21 mouse cellular contexts compared by ENCODE assay signal in the genomic region with DNA sequence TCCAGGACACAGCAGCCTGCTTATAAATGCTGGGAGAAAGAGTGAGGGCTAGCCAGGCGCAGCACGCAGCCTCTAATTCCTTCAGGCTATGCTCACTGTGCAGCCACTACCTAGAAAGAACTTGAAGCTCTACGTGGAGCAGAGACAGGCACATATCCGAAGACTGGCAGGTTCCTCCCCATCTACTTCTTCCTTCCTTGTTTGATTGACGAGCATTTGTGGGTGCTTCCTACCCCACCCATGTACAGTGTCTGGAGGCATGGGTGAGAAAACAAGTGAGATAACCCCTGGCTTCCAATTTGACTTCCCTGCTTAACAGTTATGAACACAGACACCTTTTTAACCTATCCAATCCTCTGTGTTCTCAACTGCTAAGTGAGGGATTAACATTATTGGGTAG. TPM values are rescaled to one million over a fixed set of nuclear protein-coding genes. Genes with fewer than 3 reads are reported as not detected.
"Had no signal": no experiment of that assay in that cellular context is flagged by ENCODE, and none has a peak within 500 bp of the region (broad histone marks: within the 10 kb centered on the region; RNA-seq: fewer than 3 reads in every experiment).

No protein-coding gene starts in this region.

- DNase-seq: kidney, adult 18-20 months; kidney, postnatal 10 days; kidney, postnatal 4 days; left cerebral cortex, postnatal 4 days; lung, adult 2 months; lung, postnatal 4 days; midbrain, embryonic 14.5 days; retina, postnatal 1 day; thymus, postnatal 4 days had no signal

- ATAC-seq: lung, postnatal 0 days had no signal

RNA-seq across cellular contexts. Expression of a gene that starts 28.5 kb away (rescaled TPM):
- total RNA-seq: layer of hippocampus, adult 2 months; layer of hippocampus, postnatal 14 days; left cerebral cortex, adult 18-20 months; left cerebral cortex, postnatal 10 days; left cerebral cortex, postnatal 4 days; liver, adult 2 months had no signal
- polyA plus RNA-seq: kidney, embryonic 14.5 days; limb, embryonic 13.5 days; liver, adult 2 months; liver, embryonic 14.5 days; lung, adult 2 months; lung, postnatal 0 days; midbrain, embryonic 14.5 days; neural tube, embryonic 13.5 days; spleen, adult 2 months; stomach, embryonic 16.5 days had no signal
